Mouse (Mus musculus) kidney, postnatal 14 days (tissue): ENCODE results near the gene Trrap.
A peak's percentile ranks its signal among the peaks of the same experiment; 100 is the strongest.

ENCODE experiments used
- DNase-seq: peaks from one replicate; pipeline ENCODE4 v3.0.0; 2022; ENCODE audit warnings: mixed read lengths

The Trrap gene

DNA sequence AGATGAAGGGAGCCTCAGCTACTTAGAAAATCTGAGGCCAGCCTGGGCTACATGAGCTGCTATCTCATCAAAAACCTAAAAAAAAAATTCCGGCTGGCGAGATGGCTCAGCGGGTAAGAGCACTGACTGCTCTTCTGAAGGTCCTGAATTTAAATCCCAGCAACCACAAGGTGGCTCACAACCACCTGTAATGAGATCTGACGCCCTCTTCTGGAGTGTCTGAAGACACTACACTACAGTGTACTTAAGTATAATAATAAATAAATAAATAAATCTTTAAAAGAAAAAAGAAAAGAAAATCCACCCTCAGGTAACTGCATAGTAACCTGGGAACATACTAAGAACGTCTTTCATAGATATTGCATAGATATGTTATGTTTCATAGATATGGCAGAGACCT, 25.8 kb downstream of the Trrap start:
- DNase-seq = no peak

DNA sequence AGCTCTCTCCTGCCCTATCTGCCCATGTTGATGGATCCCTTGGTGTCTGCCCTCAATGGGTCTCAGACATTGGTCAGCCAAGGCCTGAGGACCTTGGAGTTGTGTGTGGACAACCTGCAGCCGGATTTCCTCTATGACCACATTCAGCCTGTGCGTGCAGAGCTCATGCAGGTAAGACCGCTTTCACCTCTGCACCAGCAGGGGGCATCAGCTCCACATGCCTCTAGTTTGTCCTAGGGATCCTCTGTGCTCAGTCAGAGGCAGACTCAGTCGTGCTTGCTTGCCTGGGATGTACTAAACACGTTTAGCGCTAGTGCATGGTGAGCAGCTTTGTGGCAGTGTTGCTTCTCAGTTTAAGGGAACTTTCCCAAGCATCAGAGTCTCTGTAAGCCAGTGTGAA, 27.2 kb downstream of the Trrap start:
- peak; percentile 14 for DNase-seq

GRCm38 (mm10) chr5:144797116-144797515, 29.6 kb downstream of the Trrap start:
- DNase-seq = no peak

DNA sequence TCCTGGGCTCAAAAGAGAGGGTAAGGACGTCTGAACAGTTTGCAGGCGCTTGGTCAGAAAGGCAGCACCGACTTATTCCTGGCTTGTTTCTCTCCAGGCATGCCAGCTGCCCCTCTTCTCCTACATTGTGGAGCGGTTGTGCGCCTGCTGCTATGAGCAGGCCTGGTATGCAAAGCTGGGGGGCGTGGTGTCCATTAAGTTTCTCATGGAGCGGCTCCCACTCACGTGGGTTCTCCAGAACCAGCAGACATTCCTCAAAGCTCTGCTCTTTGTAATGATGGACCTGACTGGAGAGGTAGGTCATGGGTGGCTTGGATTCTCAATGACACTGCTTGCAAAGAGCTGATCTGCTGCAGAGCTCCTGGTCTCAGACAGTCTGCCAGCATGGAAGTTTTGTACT, 35.5 kb downstream of the Trrap start:
- DNase-seq = no peak

GRCm38 (mm10) chr5:144804181-144804580, 36.6 kb downstream of the Trrap start:
- no peak for DNase-seq

DNA sequence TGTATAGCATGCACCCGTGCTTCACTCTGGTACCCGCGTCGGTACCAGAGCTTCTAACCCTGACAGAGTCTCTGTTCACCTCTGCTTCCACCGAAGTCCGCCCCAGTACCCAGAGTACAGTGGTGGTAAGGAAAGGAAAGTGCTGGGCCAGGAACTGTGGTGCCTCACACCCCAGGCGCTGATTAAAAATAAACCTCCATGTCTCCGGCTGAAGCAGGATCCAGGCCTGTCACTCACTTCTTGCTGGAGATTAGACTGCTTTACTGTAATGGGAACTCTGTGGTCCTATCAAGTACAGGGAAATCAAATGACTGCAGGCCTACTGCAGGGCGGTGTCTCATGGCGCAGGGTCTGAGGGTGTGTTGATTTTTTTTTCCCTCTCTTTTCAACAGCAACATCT, 39.4 kb downstream of the Trrap start:
- no peak for DNase-seq

DNA sequence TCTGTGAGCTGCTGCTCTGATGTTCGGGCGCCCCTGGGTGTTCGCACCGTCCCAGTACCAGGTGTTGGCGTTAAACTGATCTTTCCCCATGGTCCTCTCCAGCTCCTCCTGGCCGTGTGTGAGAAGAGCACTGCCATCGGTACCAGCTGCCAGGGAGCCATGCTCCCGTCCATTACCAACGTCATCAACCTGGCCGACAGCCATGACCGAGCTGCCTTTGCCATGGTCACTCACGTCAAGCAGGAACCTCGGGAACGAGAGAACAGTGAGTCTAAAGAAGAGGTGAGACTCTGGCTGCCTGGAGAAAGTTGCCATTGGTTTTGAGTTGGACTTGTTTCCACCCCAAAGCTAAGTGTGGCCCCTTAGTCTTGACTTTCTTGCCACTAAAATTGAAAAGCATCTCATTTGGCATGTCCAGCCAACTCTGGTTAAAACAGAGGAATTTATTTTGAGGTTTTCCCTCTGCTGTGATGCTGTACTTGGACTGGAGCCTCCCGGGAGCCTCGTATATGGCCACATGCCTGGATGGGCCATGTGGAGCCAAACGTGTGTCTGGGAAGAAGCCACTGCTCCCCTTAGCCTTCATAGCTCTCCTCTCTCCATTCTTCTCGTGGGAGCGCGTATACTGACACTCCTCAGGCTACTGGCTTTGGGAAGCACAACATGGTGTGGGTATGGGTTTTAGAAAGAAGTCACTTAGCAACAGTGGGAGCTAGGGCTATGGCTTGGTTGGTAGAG, 61.0 kb downstream of the Trrap start:
- peak; percentile 8 for DNase-seq

DNA sequence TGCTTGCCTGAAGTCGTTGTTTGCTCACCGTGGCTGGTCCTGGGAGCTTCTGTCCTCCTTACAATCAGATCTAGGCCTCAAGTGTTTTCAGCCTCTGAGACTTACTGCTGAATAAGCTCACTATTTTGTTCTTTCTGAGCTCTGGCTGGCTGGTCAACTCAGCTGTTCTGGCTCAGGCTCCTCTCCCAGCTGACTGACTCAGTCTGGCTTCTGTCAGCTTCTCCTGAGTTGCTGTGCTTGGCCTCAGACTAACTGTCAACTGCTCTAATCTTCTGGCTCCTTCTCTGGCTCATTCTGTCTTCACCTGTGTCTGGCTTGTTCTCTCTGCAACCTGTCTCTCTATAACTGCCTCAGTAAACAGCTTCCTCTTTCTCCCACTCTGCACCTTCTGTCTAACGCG, 62.1 kb downstream of the Trrap start:
- no peak for DNase-seq

DNA sequence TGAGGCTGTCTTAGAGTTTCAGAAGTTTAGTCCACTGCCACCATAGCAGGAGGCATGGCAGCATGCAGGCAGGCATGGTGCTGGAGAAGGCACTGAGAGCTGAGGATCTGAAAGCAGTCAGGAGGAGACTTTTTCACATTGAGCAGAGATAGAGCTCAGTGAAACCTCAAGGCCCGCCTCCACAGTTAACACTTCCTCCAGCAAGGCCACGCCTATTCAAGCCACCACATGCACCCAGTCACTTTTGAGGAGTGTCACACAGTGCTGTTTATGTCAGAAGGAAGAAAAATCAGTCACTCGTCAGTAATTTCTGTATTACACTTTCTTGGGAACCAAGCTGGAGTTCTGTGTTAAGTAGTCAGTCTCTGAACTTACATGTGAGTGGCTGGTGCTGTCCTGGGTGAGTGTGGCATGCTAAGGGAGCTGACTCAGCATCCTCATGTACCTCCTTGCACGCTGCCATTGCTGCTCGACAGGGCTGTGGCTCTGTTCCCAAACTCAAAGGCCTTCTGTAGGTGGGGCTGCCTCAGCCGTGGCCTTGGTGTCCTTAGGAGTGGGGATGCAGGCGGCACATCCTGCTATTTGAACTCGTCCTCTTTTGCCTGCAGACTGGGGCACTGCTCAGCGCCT, 64.4 kb downstream of the Trrap start:
- no peak for DNase-seq

- peak; percentile 33 for DNase-seq
Observed at GRCm38 (mm10) chr5:144836100-144836499, 68.6 kb downstream of the Trrap start.

- DNase-seq = no peak
Observed at GRCm38 (mm10) chr5:144845352-144845751, 77.8 kb downstream of the Trrap start.

DNA sequence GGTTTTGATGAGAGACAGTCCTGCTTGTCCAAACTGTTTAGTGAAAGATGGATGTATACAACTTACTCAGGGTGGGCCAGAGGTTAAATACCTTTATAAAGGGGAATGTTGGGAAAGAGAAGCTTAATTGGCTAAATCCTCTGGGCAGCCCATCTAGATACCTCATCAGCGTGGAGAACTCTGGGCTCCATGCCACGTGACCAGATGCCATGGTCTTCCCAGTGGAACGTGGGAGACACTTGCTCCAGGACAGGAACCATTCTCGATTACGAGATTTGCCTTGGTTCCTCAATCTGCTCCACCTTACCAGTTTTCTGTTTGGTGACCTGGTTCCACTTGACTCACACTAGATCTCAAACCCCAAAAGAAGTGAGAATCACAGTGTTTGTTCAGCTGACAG, 81.2 kb downstream of the Trrap start:
- no peak for DNase-seq

DNA sequence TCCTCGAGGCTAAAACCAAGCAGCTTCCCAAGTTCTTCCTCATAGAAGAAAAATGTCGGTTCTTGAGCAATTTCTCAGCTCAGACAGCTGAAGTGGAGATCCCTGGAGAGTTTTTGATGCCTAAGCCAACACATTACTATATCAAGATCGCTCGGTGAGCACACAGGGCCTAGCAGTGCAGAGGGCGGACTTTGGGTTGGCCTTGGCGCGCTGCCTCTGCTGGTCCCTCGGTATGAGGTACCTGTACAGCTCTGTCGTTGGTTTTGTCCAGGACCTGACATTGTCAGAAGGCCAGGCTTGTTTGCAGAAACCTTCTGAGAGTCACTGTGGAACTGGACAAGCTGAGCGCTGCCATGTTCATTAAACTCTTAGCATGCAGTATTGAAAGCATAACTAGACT, 82.4 kb downstream of the Trrap start:
- no peak for DNase-seq

GRCm38 (mm10) chr5:144851820-144852219, 84.3 kb downstream of the Trrap start:
- no peak for DNase-seq

DNA sequence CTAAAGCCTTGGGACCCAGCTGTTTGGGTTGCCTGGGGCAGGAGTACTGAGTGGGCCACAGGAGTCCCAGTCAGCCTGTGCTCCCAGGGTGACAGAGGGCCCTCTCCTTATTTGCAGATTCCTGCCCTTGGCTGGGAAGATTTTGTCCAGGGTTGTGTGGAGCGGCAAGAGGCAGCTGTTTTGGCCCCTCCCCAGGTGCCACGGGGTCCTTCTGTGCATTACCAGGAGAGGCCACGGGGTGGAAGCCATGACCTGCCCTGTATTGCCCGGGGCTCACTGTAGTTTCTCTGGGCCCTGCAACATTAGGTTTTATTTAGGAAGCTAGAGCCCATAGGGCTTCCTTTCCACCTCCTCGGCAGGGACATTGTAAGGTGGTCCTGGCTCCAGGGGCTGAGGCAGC, 86.4 kb downstream of the Trrap start:
- no peak for DNase-seq

GRCm38 (mm10) chr5:144855936-144856335, 88.4 kb downstream of the Trrap start:
- DNase-seq = no peak

GRCm38 (mm10) chr5:144858527-144858926, 91.0 kb downstream of the Trrap start:
- no peak for DNase-seq

DNA sequence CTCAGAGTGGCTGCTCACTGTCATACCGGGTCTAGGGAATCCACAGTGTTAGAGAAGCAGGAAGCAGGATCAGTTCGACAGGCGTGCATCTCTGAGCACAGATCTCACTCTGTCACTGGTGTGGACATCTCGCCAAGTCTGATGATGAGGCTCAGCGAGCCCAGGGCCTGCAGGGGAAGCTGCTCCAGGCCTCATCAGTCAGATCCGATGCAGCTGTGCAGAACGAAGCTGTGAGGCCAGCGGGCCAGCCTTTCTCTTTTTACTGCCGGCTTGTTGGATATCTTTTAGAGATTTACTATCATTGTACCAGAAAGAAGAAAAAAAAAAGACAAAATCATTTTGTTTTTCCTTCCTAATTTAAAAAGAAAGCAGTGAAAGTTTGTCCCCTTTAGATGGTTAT, 91.8 kb downstream of the Trrap start:
- DNase-seq = peak; percentile 58

- DNase-seq = no peak
Observed at GRCm38 (mm10) chr5:144860913-144861312, 93.4 kb downstream of the Trrap start.

DNA sequence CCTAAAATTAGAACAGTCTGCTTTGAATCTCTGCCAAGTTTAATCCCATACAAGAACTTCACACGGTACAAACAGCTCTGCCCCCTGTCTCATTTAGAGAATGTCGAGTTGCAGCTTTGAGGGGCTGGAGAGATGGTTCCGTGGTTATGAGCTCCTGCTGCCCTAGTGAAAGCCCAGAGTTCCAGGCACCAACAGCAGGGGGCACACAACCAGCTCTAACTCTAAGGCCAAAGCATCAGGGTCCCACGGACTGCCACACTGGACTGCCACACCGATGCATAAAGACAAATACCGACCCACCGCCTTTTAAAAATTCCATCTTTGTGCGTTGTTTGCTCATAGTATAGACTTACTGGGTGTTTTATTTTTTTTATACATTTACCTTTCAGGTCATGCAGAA, 99.4 kb downstream of the Trrap start:
- no peak for DNase-seq

DNA sequence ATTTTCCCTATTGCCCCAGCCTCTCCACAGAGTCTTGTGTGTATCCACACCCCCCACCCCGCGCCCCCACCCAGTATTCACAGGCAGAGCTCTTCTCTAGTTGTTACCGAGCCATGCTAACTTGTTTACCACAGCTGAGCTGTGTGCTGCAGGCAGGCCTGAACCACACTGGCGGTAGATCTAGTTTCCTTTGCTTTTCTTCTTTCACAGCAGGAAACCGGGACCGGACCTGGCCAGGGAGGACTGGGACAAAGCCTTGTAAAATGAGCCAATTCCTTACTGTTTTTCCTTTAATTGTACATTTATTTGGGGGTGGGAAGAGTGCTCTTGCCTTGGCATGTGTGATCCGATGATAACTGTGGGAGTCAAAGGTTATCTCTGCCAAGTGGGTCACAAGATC, 101.9 kb downstream of the Trrap start:
- DNase-seq = no peak

GRCm38 (mm10) chr5:144870782-144871181, 103.2 kb downstream of the Trrap start:
- DNase-seq = no peak

- no peak for DNase-seq
Observed at GRCm38 (mm10) chr5:144871775-144872174, 104.2 kb downstream of the Trrap start.

DNA sequence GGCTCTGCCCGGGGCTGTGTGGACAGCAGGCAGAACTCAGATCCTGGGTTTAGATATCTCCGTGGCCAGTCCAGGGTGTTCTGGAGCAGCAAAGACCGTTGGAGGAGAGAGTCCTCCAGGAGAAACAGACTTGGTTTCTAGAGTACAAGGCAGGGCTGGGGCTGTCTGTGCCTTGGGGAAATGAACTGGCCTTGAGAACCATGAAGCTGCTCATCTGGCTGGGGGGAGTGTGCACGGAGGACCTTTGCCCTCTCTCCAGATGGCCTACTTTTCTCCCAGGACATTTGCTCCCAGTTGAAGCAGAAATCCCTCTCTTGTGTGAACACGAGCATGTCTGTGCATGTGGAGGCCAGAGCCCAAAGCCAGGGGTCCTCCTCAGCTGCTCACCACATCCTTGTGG, 104.8 kb downstream of the Trrap start:
- DNase-seq = no peak

- no peak for DNase-seq
Observed at GRCm38 (mm10) chr5:144872867-144873266, 105.3 kb downstream of the Trrap start.
